Mouse (Mus musculus): ENCODE measurements around the gene Phlda3. TPM values are rescaled to one million over a fixed set of nuclear protein-coding genes. Genes with fewer than 3 reads are reported as not detected.
A peak's percentile ranks its signal among the peaks of the same experiment; 100 is the strongest.

The Phlda3 gene
- polyA plus RNA-seq, 1 experiment from 2014 or later: 19.4 TPM

DNA sequence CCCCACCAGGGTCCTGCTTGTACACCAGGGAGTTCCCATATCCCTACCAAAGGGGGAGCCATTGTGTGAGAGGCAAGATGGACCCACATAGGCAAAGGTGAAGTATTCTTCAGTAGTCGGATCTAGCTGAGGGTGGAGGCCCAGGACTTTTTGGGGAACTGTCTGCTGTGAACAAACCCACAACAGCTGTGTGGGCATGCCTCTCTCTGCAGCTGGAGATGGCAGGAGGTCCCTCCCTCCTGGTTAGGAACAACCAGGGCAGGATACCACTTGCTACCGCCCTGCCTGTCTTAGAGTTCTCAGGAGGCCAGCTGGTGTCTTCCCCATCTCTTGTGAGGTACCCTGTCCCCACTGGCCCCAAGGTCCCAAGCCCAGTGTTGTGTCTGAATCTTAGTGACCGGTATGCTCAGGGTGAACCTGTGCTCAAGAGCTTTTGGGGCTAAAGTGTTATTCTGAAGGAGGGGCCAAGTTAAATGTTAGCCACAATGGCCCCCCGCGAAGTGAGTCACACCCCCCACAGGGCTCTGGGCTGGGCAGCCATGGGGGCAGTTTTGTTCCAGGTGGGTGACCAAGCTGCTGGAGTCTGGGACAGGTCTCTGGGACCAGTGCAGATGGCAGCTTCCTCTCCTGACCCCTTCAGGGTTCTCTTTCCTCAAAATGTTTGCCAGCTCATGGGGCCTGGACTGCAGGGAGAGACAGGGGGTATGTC lies 47.9 kb downstream of the Phlda3 start:
- Histone ChIP-seq H3K36me3 (ENCODE audit: control insufficient read depth, insufficient read depth, low read length) (no peaks in the 10 kb centered on the region), H3K27me3 (ENCODE audit: control insufficient read depth, insufficient read depth, low read length) (peaks cover 24% of the 10 kb centered on the region), H3K4me3 (ENCODE audit: low read depth, low read length) (no peak overlapping the region), H3K27ac (ENCODE audit: low read depth, low read length) (no peak overlapping the region), H3K4me1 (ENCODE audit: control insufficient read depth, insufficient read depth, low read length) (peaks cover 6% of the 10 kb centered on the region), H3K9ac (ENCODE audit: low read length) (no peak overlapping the region), H3K9me3 (ENCODE audit: control insufficient read depth, low read length) (no peaks in the 10 kb centered on the region), H3K4me2 (no peak overlapping the region)
- 86% methylated on average over 5 of the region's 5 CpGs for WGBS
- ATAC-seq (ENCODE audit: low FRiP score): no peak
- DNase-seq (ENCODE audit: low spot score, missing footprints): no peak

DNA sequence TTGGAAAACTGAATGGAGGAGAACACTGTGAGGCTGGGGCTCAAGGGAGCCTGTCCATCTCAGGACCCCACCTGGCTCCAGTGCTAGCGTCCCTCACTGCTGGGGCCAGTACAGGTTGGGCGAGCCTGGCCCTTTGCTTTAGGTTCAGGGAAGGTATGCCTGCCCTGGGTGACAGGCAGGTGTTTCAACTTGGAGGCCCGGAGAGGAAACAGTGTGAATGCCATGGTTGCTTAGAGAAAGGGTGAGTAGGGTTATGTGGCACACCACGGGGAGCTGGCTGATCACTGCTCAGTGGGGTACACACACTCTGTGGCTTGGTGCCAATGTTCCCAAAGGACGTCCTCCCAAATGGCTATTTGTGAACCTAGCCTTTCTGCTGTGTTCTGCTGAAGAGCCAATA lies 48.6 kb downstream of the Phlda3 start:
- no peaks in the 10 kb centered on the region for H3K36me3 ChIP-seq (ENCODE audit: control insufficient read depth, insufficient read depth, low read length)
- H3K27me3 ChIP-seq (ENCODE audit: control insufficient read depth, insufficient read depth, low read length): peaks cover 30% of the 10 kb centered on the region
- no peak overlapping the region for H3K4me2 ChIP-seq
- ATAC-seq (ENCODE audit: low FRiP score) (no peak), DNase-seq (ENCODE audit: low spot score, missing footprints) (no peak)
- no peak overlapping the region for H3K27ac ChIP-seq (ENCODE audit: low read depth, low read length)
- H3K9ac ChIP-seq (ENCODE audit: low read length): no peak overlapping the region
- no peaks in the 10 kb centered on the region for H3K9me3 ChIP-seq (ENCODE audit: control insufficient read depth, low read length)
- WGBS: 80% methylated on average over 5 of the region's 5 CpGs
- H3K4me1 ChIP-seq (ENCODE audit: control insufficient read depth, insufficient read depth, low read length): peaks cover 8% of the 10 kb centered on the region
- no peak overlapping the region for H3K4me3 ChIP-seq (ENCODE audit: low read depth, low read length)

DNA sequence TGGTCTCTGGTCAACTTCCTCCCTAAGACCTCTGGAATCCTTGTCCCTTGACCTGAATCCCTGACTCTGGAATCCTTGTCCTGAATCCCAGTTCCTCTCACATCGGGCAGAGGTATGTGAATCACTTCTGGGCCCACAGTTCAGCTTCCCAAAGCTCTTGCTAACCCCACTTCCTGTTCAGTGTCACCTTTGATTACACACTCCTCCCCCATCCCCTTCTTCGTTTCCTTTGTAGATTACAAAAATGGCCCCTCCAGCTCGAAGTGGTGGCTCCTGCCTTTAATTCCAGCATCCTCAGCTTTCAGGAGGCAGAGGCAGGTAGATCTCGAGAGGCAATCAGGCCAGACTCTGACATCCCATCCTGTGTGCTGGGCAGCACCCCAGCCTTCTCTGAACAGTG lies 51.7 kb downstream of the Phlda3 start:
- Histone ChIP-seq H3K4me1 (ENCODE audit: control insufficient read depth, insufficient read depth, low read length) (peaks cover 8% of the 10 kb centered on the region), H3K27ac (ENCODE audit: low read depth, low read length) (no peak overlapping the region), H3K4me2 (no peak overlapping the region), H3K36me3 (ENCODE audit: control insufficient read depth, insufficient read depth, low read length) (no peaks in the 10 kb centered on the region), H3K9ac (ENCODE audit: low read length) (no peak overlapping the region), H3K9me3 (ENCODE audit: control insufficient read depth, low read length) (no peaks in the 10 kb centered on the region), H3K4me3 (ENCODE audit: low read depth, low read length) (no peak overlapping the region), H3K27me3 (ENCODE audit: control insufficient read depth, insufficient read depth, low read length) (peaks cover 44% of the 10 kb centered on the region)
- DNase-seq (ENCODE audit: low spot score, missing footprints) (no peak), ATAC-seq (ENCODE audit: low FRiP score) (no peak)
- 76% methylated on average over 4 of the region's 4 CpGs for WGBS

DNA sequence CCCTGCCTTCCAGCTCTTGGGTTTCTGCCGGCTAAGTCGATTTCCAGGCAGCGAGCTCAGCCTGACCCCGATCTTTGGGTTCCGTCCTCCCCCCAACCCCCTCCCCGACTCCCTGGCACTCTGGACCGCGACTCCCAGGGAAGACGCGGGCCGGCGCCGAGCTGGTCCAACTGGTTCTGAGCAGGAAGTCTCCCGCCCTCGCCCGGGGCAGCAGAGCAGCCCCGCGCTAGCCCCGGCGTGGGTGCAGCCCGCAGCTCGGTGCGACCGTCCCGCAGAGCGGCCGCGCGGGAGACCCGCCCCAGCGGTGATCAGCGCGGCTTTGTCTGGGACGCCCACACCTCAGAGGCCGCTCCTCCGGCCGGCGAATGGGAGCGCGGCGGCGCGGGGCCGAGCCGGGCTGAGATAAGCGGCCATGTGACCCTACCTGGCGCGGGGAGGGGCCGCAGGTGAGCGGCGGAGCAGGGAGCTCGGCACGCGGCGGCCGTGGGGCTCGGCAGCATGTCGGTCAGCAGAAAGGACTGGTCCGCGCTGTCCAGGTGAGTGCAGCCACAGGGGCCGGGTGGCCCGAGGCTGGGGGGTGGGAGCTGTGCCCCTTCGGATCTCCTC lies 52.7 kb downstream of the Phlda3 start, which contains the start of gene Lad1:
Lad1 (plus strand) TSS at position 118 of the 606 bp plus-strand sequence.
- Histone ChIP-seq H3K4me2 (peak within 1 kb of the TSS; percentile 93), H3K4me1 (ENCODE audit: control insufficient read depth, insufficient read depth, low read length) (peaks cover 8% of the 10 kb centered on the region), H3K27me3 (ENCODE audit: control insufficient read depth, insufficient read depth, low read length) (peaks cover 44% of the 10 kb centered on the region), H3K36me3 (ENCODE audit: control insufficient read depth, insufficient read depth, low read length) (no peaks in the 10 kb centered on the region), H3K4me3 (ENCODE audit: low read depth, low read length) (peak within 1 kb of the TSS; percentile 49), H3K27ac (ENCODE audit: low read depth, low read length) (no peak within 1 kb of the TSS), H3K9ac (ENCODE audit: low read length) (peak within 1 kb of the TSS; percentile 62), H3K9me3 (ENCODE audit: control insufficient read depth, low read length) (no peaks in the 10 kb centered on the region)
- ATAC-seq (ENCODE audit: low FRiP score) (peak; percentile 64), DNase-seq (ENCODE audit: low spot score, missing footprints) (peak; percentile 92)
- WGBS: under 1% methylated on average over 63 of the region's 63 CpGs

Other genes starting within 250 kb of the Phlda3 start
- 10.4 and 13.3 TPM in 2 replicates for gene Nav1, start 158.8 kb upstream of the Phlda3 start, polyA plus RNA-seq (2014; fragmentation: Nextera tagmentation; extraction: Ambion mirVana)
- gene Csrp1, start 46.1 kb upstream of the Phlda3 start, polyA plus RNA-seq (2014; fragmentation: Nextera tagmentation; extraction: Ambion mirVana): 33.2 and 34.1 TPM in 2 replicates
- gene Tnni1, start 13.3 kb downstream of the Phlda3 start, polyA plus RNA-seq (2014; fragmentation: Nextera tagmentation; extraction: Ambion mirVana): 0.95 and 1.3 TPM in 2 replicates
- gene Lad1, start 52.5 kb downstream of the Phlda3 start, polyA plus RNA-seq (2014; fragmentation: Nextera tagmentation; extraction: Ambion mirVana): 0.36 and 0.37 TPM in 2 replicates
- gene Tnnt2, start 70.2 kb downstream of the Phlda3 start, polyA plus RNA-seq (2014; fragmentation: Nextera tagmentation; extraction: Ambion mirVana): 0.82 and 0.92 TPM in 2 replicates
- gene Pkp1, start 153.1 kb downstream of the Phlda3 start, polyA plus RNA-seq (2014; fragmentation: Nextera tagmentation; extraction: Ambion mirVana): 0.04 and 0.11 TPM in 2 replicates
- 0.04 TPM in 1 of 2 replicates, not detected in the other for gene Igfn1, start 240.2 kb downstream of the Phlda3 start, polyA plus RNA-seq (2014; fragmentation: Nextera tagmentation; extraction: Ambion mirVana)
- gene Tmem9, start 242.0 kb downstream of the Phlda3 start, polyA plus RNA-seq (2014; fragmentation: Nextera tagmentation; extraction: Ambion mirVana): 58.8 and 60.9 TPM in 2 replicates

All from midbrain, embryonic 11.5 days (tissue).